Mouse (Mus musculus): ENCODE measurements around the gene Kctd6. TPM values are rescaled to one million over a fixed set of nuclear protein-coding genes. Genes with fewer than 3 reads are reported as not detected.

Kctd6 gene
- total RNA-seq, 2 experiments from 2014 or later: 27.9 to 30.0 TPM

- intact Hi-C loops (cut with DNase I): no loop called here
- DNase-seq (ENCODE audit: extremely low spot score in 1 of 2, low spot score in 2 of 2): no peak
Observed at GRCm38 (mm10) chr14:8209896-8210295, 4.0 kb upstream of the Kctd6 start.

GRCm38 (mm10) chr14:8212996-8213395, 944 bp upstream of the Kctd6 start:
- no peak for DNase-seq (ENCODE audit: extremely low spot score in 1 of 2, low spot score in 2 of 2)
- intact Hi-C loops (cut with DNase I): no loop called here

- DNase-seq (ENCODE audit: extremely low spot score in 1 of 2, low spot score in 2 of 2): peak; percentile 45 to 91
- intact Hi-C loops (cut with DNase I): loop anchor here (5.0 kb wide), 1 partner anchor 42 kb away; the partner anchor contains the start of gene Pdhb
Observed at GRCm38 (mm10) chr14:8214299-8215207, 613 bp downstream of the Kctd6 start.

- intact Hi-C loops (cut with DNase I): loop anchor here (5.0 kb wide), 1 partner anchor 43 kb away; the partner anchor contains the start of gene Pdhb
- no peak for DNase-seq (ENCODE audit: extremely low spot score in 1 of 2, low spot score in 2 of 2)
Observed at GRCm38 (mm10) chr14:8215208-8215778, 1.4 kb downstream of the Kctd6 start.

GRCm38 (mm10) chr14:8216100-8216499, 2.2 kb downstream of the Kctd6 start:
- DNase-seq (ENCODE audit: extremely low spot score in 1 of 2, low spot score in 2 of 2): no peak
- intact Hi-C loops (cut with DNase I): loop anchor here (5.0 kb wide), 1 partner anchor 44 kb away; the partner anchor contains the start of gene Pdhb

GRCm38 (mm10) chr14:8218238-8218637, 4.3 kb downstream of the Kctd6 start:
- intact Hi-C loops (cut with DNase I): loop anchor here (5.0 kb wide), 1 partner anchor 46 kb away; the partner anchor contains the start of gene Pdhb
- peak in 1 of 2 experiments; percentile 53 for DNase-seq (ENCODE audit: extremely low spot score in 1 of 2, low spot score in 2 of 2)

- no peak for DNase-seq (ENCODE audit: extremely low spot score in 1 of 2, low spot score in 2 of 2)
- intact Hi-C loops (cut with DNase I): loop anchor here (5.0 kb wide), 1 partner anchor 47 kb away; the partner anchor contains the start of gene Pdhb
Observed at GRCm38 (mm10) chr14:8218730-8219380, 4.9 kb downstream of the Kctd6 start.

- intact Hi-C loops (cut with DNase I): loop anchor here (5.0 kb wide), 1 partner anchor 48 kb away; the partner anchor contains the start of gene Pdhb
- DNase-seq (ENCODE audit: extremely low spot score in 1 of 2, low spot score in 2 of 2): no peak
Observed at GRCm38 (mm10) chr14:8219876-8220275, 5.9 kb downstream of the Kctd6 start.

GRCm38 (mm10) chr14:8220306-8220705, 6.4 kb downstream of the Kctd6 start:
- intact Hi-C loops (cut with DNase I): no loop called here
- no peak for DNase-seq (ENCODE audit: extremely low spot score in 1 of 2, low spot score in 2 of 2)

- intact Hi-C loops (cut with DNase I): no loop called here
- no peak for DNase-seq (ENCODE audit: extremely low spot score in 1 of 2, low spot score in 2 of 2)
Observed at GRCm38 (mm10) chr14:8220912-8221311, 7.0 kb downstream of the Kctd6 start.

GRCm38 (mm10) chr14:8222561-8222960, 8.6 kb downstream of the Kctd6 start:
- DNase-seq (ENCODE audit: extremely low spot score in 1 of 2, low spot score in 2 of 2): no peak
- intact Hi-C loops (cut with DNase I): no loop called here

- intact Hi-C loops (cut with DNase I): no loop called here
- no peak for DNase-seq (ENCODE audit: extremely low spot score in 1 of 2, low spot score in 2 of 2)
Observed at GRCm38 (mm10) chr14:8223506-8224293, 9.8 kb downstream of the Kctd6 start.

- intact Hi-C loops (cut with DNase I): no loop called here
- no peak for DNase-seq (ENCODE audit: extremely low spot score in 1 of 2, low spot score in 2 of 2)
Observed at GRCm38 (mm10) chr14:8224805-8225204, 10.9 kb downstream of the Kctd6 start.

GRCm38 (mm10) chr14:8229367-8230019, 15.6 kb downstream of the Kctd6 start:
- DNase-seq (ENCODE audit: extremely low spot score in 1 of 2, low spot score in 2 of 2): no peak
- intact Hi-C loops (cut with DNase I): no loop called here

GRCm38 (mm10) chr14:8232155-8232910, 18.4 kb downstream of the Kctd6 start:
- intact Hi-C loops (cut with DNase I): no loop called here
- no peak for DNase-seq (ENCODE audit: extremely low spot score in 1 of 2, low spot score in 2 of 2)

GRCm38 (mm10) chr14:8233252-8233651, 19.3 kb downstream of the Kctd6 start:
- intact Hi-C loops (cut with DNase I): no loop called here

GRCm38 (mm10) chr14:8241816-8242215, 27.9 kb downstream of the Kctd6 start:
- intact Hi-C loops (cut with DNase I): loop anchor here (5.0 kb wide), 1 partner anchor 105 kb away; no protein-coding TSS in a partner anchor

More at GRCm38 (mm10) chr14:8233252-8233651, 19.3 kb downstream of the Kctd6 start:
- DNase-seq (ENCODE audit: extremely low spot score in 1 of 2, low spot score in 2 of 2): no peak

More at GRCm38 (mm10) chr14:8241816-8242215, 27.9 kb downstream of the Kctd6 start:
- no peak for DNase-seq (ENCODE audit: extremely low spot score in 1 of 2, low spot score in 2 of 2)
